ENCODE assay signal across 12 mouse cellular contexts in genomic region chr19:21174636-21175035, GRCm38 (mm10).
DNase-seq lines count a peak whose midpoint lies in the region; ATAC-seq and TF ChIP-seq lines count a peak whose summit lies in the region.
"Had no signal": no experiment of that assay in that cellular context is flagged by ENCODE, and none has a peak within 500 bp of the region (broad histone marks: within the 10 kb centered on the region; RNA-seq: fewer than 3 reads in every experiment).

No protein-coding gene starts in this region.

- no peak overlapping the region for H3K4me2 ChIP-seq in hindbrain, postnatal 0 days (ENCODE audit: low read depth, low read length)
- 0 out of 2 replicates have a peak overlapping the region, but pooled peaks have one; percentile 19 for H3K4me2 ChIP-seq in stomach, embryonic 16.5 days (ENCODE audit: low read depth, low read length)
- H3K4me2 ChIP-seq in forebrain, embryonic 12.5 days = no peak overlapping the region

- no peak for TF ChIP-seq POLR2A in cerebellum, adult 2 months (IDR thresholded peaks at IDR 0.05; ENCODE audit: borderline replicate concordance, insufficient read depth, low read length)

- no peak overlapping the region for H3K4me3 ChIP-seq in hindbrain, embryonic 10.5 days
- H3K4me3 ChIP-seq in hindbrain, postnatal 0 days (ENCODE audit: low read length) = no peak overlapping the region
- H3K4me3 ChIP-seq in megakaryocyte, embryonic 14.5 days (replicated peaks) = peak overlapping the region; percentile 71
- no peak overlapping the region for H3K4me3 ChIP-seq in embryonic facial prominence, embryonic 10.5 days
- no peak overlapping the region for H3K4me3 ChIP-seq in stomach, embryonic 16.5 days (replicated peaks; ENCODE audit: low read length)
- H3K4me3 ChIP-seq in cerebellum, adult 2 months (replicated peaks; ENCODE audit: insufficient read depth, low read depth, low read length) = no peak overlapping the region
- H3K4me3 ChIP-seq in forebrain, embryonic 12.5 days (replicated peaks) = no peak overlapping the region

- DNase-seq in hindbrain, embryonic 10.5 days (ENCODE audit: low spot score) = peak; percentile 17
- no peak for DNase-seq in hindbrain, postnatal 0 days (ENCODE audit: low spot score)
- DNase-seq in embryonic facial prominence, embryonic 10.5 days (ENCODE audit: low spot score) = no peak
- DNase-seq in cerebellum, adult 2 months = no peak
- DNase-seq: cerebellum, adult 9-11 months; gastrocnemius, postnatal 14 days; lung, postnatal 14 days had no signal

- H3K9ac ChIP-seq in hindbrain, postnatal 0 days (replicated peaks; ENCODE audit: low read length) = no peak overlapping the region
- no peak overlapping the region for H3K9ac ChIP-seq in stomach, embryonic 16.5 days (ENCODE audit: low read length)
- H3K9ac ChIP-seq in forebrain, embryonic 12.5 days = no peak overlapping the region

- no peak for ATAC-seq in hindbrain, postnatal 0 days
- ATAC-seq in megakaryocyte, adult 5-6 weeks (ENCODE audit: poor library complexity, severe bottlenecking) = no peak
- 0 out of 2 replicates have a peak, but pooled peaks have one; percentile 45 for ATAC-seq in stomach, embryonic 16.5 days (ENCODE audit: insufficient read depth, low FRiP score)
- ATAC-seq in forebrain, embryonic 12.5 days (ENCODE audit: low FRiP score) = no peak

- WGBS in hindbrain, embryonic 10.5 days = 30% methylated on average over 5 of the region's 5 CpGs
- whole genome bisulfite sequencing in hindbrain, postnatal 0 days = 34% methylated on average over 5 of the region's 5 CpGs
- 49% methylated on average over 5 of the region's 5 CpGs for WGBS in embryonic facial prominence, embryonic 10.5 days
- 47% methylated on average over 5 of the region's 5 CpGs for WGBS in stomach, embryonic 16.5 days
- 62% methylated on average over 5 of the region's 5 CpGs for WGBS in cerebellum, adult 2 months
- 55% methylated on average over 5 of the region's 5 CpGs for WGBS in forebrain, embryonic 12.5 days

- no peaks in the 10 kb centered on the region for H3K9me3 ChIP-seq in hindbrain, embryonic 10.5 days
- no peaks in the 10 kb centered on the region for H3K9me3 ChIP-seq in hindbrain, postnatal 0 days (ENCODE audit: low read length)
- H3K9me3 ChIP-seq in megakaryocyte, embryonic 14.5 days = no peaks in the 10 kb centered on the region
- no peaks in the 10 kb centered on the region for H3K9me3 ChIP-seq in embryonic facial prominence, embryonic 10.5 days
- no peaks in the 10 kb centered on the region for H3K9me3 ChIP-seq in stomach, embryonic 16.5 days (replicated peaks; ENCODE audit: control insufficient read depth, low read length)
- no peaks in the 10 kb centered on the region for H3K9me3 ChIP-seq in forebrain, embryonic 12.5 days

- no peak for TF ChIP-seq CTCF in hindbrain, postnatal 0 days (IDR thresholded peaks at IDR 0.05; ENCODE audit: low read depth)
- no peak for TF ChIP-seq CTCF in cerebellum, adult 2 months (IDR thresholded peaks at IDR 0.05; ENCODE audit: borderline replicate concordance, insufficient read depth, low read depth, low read length)

- no peaks in the 10 kb centered on the region for H3K27me3 ChIP-seq in hindbrain, embryonic 10.5 days (ENCODE audit: insufficient read depth, poor library complexity, severe bottlenecking)
- H3K27me3 ChIP-seq in hindbrain, postnatal 0 days (ENCODE audit: insufficient read depth, low read length) = no peaks in the 10 kb centered on the region
- H3K27me3 ChIP-seq in megakaryocyte, embryonic 14.5 days (replicated peaks) = no peaks in the 10 kb centered on the region
- H3K27me3 ChIP-seq in embryonic facial prominence, embryonic 10.5 days (replicated peaks; ENCODE audit: low read depth, poor library complexity, severe bottlenecking) = no peaks in the 10 kb centered on the region
- no peaks in the 10 kb centered on the region for H3K27me3 ChIP-seq in stomach, embryonic 16.5 days (ENCODE audit: control insufficient read depth, insufficient read depth, low read length)
- H3K27me3 ChIP-seq in cerebellum, adult 2 months (ENCODE audit: control insufficient read depth, insufficient read depth, low read length) = no peaks in the 10 kb centered on the region
- peaks cover 4% of the 10 kb centered on the region; the same call in 1 of the 2 replicates for H3K27me3 ChIP-seq in forebrain, embryonic 12.5 days
- H3K27me3 ChIP-seq: CH12.LX had no signal

- peaks cover 19% of the 10 kb centered on the region for H3K4me1 ChIP-seq in hindbrain, embryonic 10.5 days (replicated peaks)
- no peaks in the 10 kb centered on the region for H3K4me1 ChIP-seq in hindbrain, postnatal 0 days (ENCODE audit: insufficient read depth, low read length)
- H3K4me1 ChIP-seq in megakaryocyte, embryonic 14.5 days = peaks cover 33% of the 10 kb centered on the region
- peaks cover 21% of the 10 kb centered on the region for H3K4me1 ChIP-seq in embryonic facial prominence, embryonic 10.5 days
- H3K4me1 ChIP-seq in stomach, embryonic 16.5 days (ENCODE audit: control insufficient read depth, insufficient read depth, low read length) = 0 out of 2 replicates have a peak, but pooled peaks cover 4% of the 10 kb centered on the region
- H3K4me1 ChIP-seq in cerebellum, adult 2 months (ENCODE audit: control insufficient read depth, insufficient read depth, low read length) = no peaks in the 10 kb centered on the region
- peaks cover 10% of the 10 kb centered on the region; the same call in 1 of the 2 replicates for H3K4me1 ChIP-seq in forebrain, embryonic 12.5 days

- H3K27ac ChIP-seq in hindbrain, embryonic 10.5 days = peak overlapping the region; percentile 54
- no peak overlapping the region for H3K27ac ChIP-seq in hindbrain, postnatal 0 days
- H3K27ac ChIP-seq in embryonic facial prominence, embryonic 10.5 days (replicated peaks) = peak overlapping the region; percentile 57
- H3K27ac ChIP-seq in stomach, embryonic 16.5 days (ENCODE audit: low read length) = peak overlapping the region; percentile 38
- H3K27ac ChIP-seq in cerebellum, adult 2 months (ENCODE audit: insufficient read depth, low read length) = no peak overlapping the region
- H3K27ac ChIP-seq in forebrain, embryonic 12.5 days = no peak overlapping the region

- no peaks in the 10 kb centered on the region for H3K36me3 ChIP-seq in hindbrain, embryonic 10.5 days
- H3K36me3 ChIP-seq in hindbrain, postnatal 0 days (ENCODE audit: insufficient read depth, low read length) = no peaks in the 10 kb centered on the region
- no peaks in the 10 kb centered on the region for H3K36me3 ChIP-seq in megakaryocyte, embryonic 14.5 days (replicated peaks; ENCODE audit: low read length)
- no peaks in the 10 kb centered on the region for H3K36me3 ChIP-seq in embryonic facial prominence, embryonic 10.5 days (replicated peaks)
- no peaks in the 10 kb centered on the region for H3K36me3 ChIP-seq in stomach, embryonic 16.5 days (ENCODE audit: control insufficient read depth, insufficient read depth, low read length)
- no peaks in the 10 kb centered on the region for H3K36me3 ChIP-seq in forebrain, embryonic 12.5 days (replicated peaks)

Comparison
In these comparisons a context has a peak if more than half of its experiments do, and no peak if none do; other contexts are left out.
1. H3K27ac ChIP-seq: peak in hindbrain, embryonic 10.5 days (single experiment), embryonic facial prominence, embryonic 10.5 days (single experiment) and stomach, embryonic 16.5 days (single experiment); none in hindbrain, postnatal 0 days (single experiment), cerebellum, adult 2 months (single experiment) and forebrain, embryonic 12.5 days (single experiment).